Mouse (Mus musculus): ENCODE measurements around the gene Carmil1. TPM values are rescaled to one million over a fixed set of nuclear protein-coding genes. Genes with fewer than 3 reads are reported as not detected.

Carmil1 gene
- polyA plus RNA-seq, 1 experiment from 2014 or later: 51.7 TPM

GRCm38 (mm10) chr13:24135282-24136230 lies 145.0 kb downstream of the Carmil1 start:
- ATAC-seq (ENCODE audit: low read depth): 0 out of 2 replicates have a peak, but pooled peaks have one; percentile 17
- no peak overlapping the region for H3K4me2 ChIP-seq (ENCODE audit: low read depth, low read length)

GRCm38 (mm10) chr13:24132866-24133265 lies 147.7 kb downstream of the Carmil1 start:
- H3K4me1 ChIP-seq (replicated peaks; ENCODE audit: control insufficient read depth, insufficient read depth, low read length): 0 out of 2 replicates have a peak, but pooled peaks cover 2% of the 10 kb centered on the region
- 86% methylated on average over 3 of the region's 3 CpGs for whole genome bisulfite sequencing
- H3K27me3 ChIP-seq (ENCODE audit: control insufficient read depth, insufficient read depth, low read depth, low read length): no peaks in the 10 kb centered on the region
- H3K4me2 ChIP-seq (ENCODE audit: low read depth, low read length): no peak overlapping the region
- no peak overlapping the region for H3K27ac ChIP-seq (ENCODE audit: low read length)
- H3K36me3 ChIP-seq (ENCODE audit: control insufficient read depth, insufficient read depth, low read length): no peaks in the 10 kb centered on the region; the same call in 1 of the 2 replicates
- H3K4me3 ChIP-seq (ENCODE audit: low read length): no peak overlapping the region
- no peaks in the 10 kb centered on the region for H3K9me3 ChIP-seq (ENCODE audit: control insufficient read depth, low read length)
- no peak overlapping the region for H3K9ac ChIP-seq (ENCODE audit: low read length)
- ATAC-seq (ENCODE audit: low read depth): no peak

More at GRCm38 (mm10) chr13:24135282-24136230, 145.0 kb downstream of the Carmil1 start:
- Histone ChIP-seq H3K36me3 (ENCODE audit: control insufficient read depth, insufficient read depth, low read length) (peaks cover 3% of the 10 kb centered on the region; the same call in 1 of the 2 replicates), H3K9me3 (ENCODE audit: control insufficient read depth, low read length) (no peaks in the 10 kb centered on the region), H3K9ac (ENCODE audit: low read length) (no peak overlapping the region), H3K27ac (ENCODE audit: low read length) (no peak overlapping the region), H3K4me3 (ENCODE audit: low read length) (no peak overlapping the region), H3K4me1 (replicated peaks; ENCODE audit: control insufficient read depth, insufficient read depth, low read length) (0 out of 2 replicates have a peak, but pooled peaks cover 2% of the 10 kb centered on the region), H3K27me3 (ENCODE audit: control insufficient read depth, insufficient read depth, low read depth, low read length) (no peaks in the 10 kb centered on the region)
- WGBS: 24% methylated on average over 21 of the region's 21 CpGs

GRCm38 (mm10) chr13:24131319-24131718 lies 149.3 kb downstream of the Carmil1 start:
- no peaks in the 10 kb centered on the region for H3K36me3 ChIP-seq (ENCODE audit: control insufficient read depth, insufficient read depth, low read length)
- no peaks in the 10 kb centered on the region for H3K9me3 ChIP-seq (ENCODE audit: control insufficient read depth, low read length)
- H3K4me2 ChIP-seq (ENCODE audit: low read depth, low read length): no peak overlapping the region
- WGBS: 86% methylated on average over 5 of the region's 5 CpGs
- no peaks in the 10 kb centered on the region for H3K27me3 ChIP-seq (ENCODE audit: control insufficient read depth, insufficient read depth, low read depth, low read length)
- 0 out of 2 replicates have a peak, but pooled peaks cover 2% of the 10 kb centered on the region for H3K4me1 ChIP-seq (replicated peaks; ENCODE audit: control insufficient read depth, insufficient read depth, low read length)
- ATAC-seq (ENCODE audit: low read depth): no peak
- H3K27ac ChIP-seq (ENCODE audit: low read length): no peak overlapping the region
- H3K9ac ChIP-seq (ENCODE audit: low read length): no peak overlapping the region
- H3K4me3 ChIP-seq (ENCODE audit: low read length): no peak overlapping the region

DNA sequence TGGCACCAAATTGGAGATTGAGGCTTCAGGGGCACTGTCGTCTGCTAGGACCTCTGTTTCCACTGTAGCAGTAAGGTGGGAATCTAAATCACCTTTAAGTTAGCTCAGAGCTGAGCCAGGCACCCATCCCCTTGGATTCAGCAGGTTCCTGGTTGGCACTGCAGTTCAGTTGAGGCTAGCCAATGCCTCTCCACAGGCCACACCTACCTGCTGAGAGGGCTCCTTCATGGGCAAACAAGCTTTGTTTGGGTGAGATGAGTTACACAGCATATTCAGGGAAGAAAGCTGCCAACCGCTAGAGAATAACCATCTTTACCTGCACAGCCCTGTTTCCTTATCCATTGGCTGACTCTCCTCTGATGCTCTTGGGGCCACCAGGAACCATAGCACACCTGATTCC lies 149.9 kb downstream of the Carmil1 start:
- no peaks in the 10 kb centered on the region for H3K9me3 ChIP-seq (ENCODE audit: control insufficient read depth, low read length)
- H3K27ac ChIP-seq (ENCODE audit: low read length): no peak overlapping the region
- no peak for ATAC-seq (ENCODE audit: low read depth)
- no peak overlapping the region for H3K4me3 ChIP-seq (ENCODE audit: low read length)
- no peaks in the 10 kb centered on the region for H3K27me3 ChIP-seq (ENCODE audit: control insufficient read depth, insufficient read depth, low read depth, low read length)
- H3K4me2 ChIP-seq (ENCODE audit: low read depth, low read length): no peak overlapping the region
- 0 out of 2 replicates have a peak, but pooled peaks cover 2% of the 10 kb centered on the region for H3K4me1 ChIP-seq (replicated peaks; ENCODE audit: control insufficient read depth, insufficient read depth, low read length)
- H3K9ac ChIP-seq (ENCODE audit: low read length): no peak overlapping the region
- no peaks in the 10 kb centered on the region for H3K36me3 ChIP-seq (ENCODE audit: control insufficient read depth, insufficient read depth, low read length)
- 76% methylated on average over 2 of the region's 2 CpGs for WGBS

GRCm38 (mm10) chr13:24128731-24129130 lies 151.9 kb downstream of the Carmil1 start:
- Histone ChIP-seq H3K4me1 (replicated peaks; ENCODE audit: control insufficient read depth, insufficient read depth, low read length) (no peaks in the 10 kb centered on the region), H3K9ac (ENCODE audit: low read length) (no peak overlapping the region), H3K4me3 (ENCODE audit: low read length) (no peak overlapping the region), H3K9me3 (ENCODE audit: control insufficient read depth, low read length) (no peaks in the 10 kb centered on the region), H3K27ac (ENCODE audit: low read length) (no peak overlapping the region), H3K27me3 (ENCODE audit: control insufficient read depth, insufficient read depth, low read depth, low read length) (no peaks in the 10 kb centered on the region), H3K36me3 (ENCODE audit: control insufficient read depth, insufficient read depth, low read length) (no peaks in the 10 kb centered on the region), H3K4me2 (ENCODE audit: low read depth, low read length) (no peak overlapping the region)
- WGBS: 97% methylated on average over 1 of the region's 1 CpGs
- ATAC-seq (ENCODE audit: low read depth): no peak

DNA sequence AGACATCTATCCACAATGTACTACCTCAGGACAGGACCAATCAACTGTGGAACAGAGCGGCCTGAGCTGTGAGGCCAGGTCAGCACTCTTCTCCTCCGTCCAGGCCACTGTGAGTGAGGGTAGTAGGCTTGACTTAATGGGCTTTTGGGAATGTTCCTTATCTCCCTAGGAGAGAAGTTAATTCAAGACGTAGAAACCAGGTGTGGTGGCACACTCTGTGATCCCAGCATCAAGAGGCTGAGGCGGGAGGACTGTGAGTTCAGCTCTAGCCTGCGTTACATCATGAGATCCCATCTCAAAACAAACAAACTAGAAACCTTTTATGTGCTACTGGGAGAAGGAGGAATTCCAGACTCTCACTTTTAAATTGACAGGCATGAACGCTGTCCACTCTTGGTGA lies 154.7 kb downstream of the Carmil1 start:
- WGBS: 49% methylated on average over 6 of the region's 6 CpGs
- Histone ChIP-seq H3K4me1 (replicated peaks; ENCODE audit: control insufficient read depth, insufficient read depth, low read length) (no peaks in the 10 kb centered on the region), H3K4me3 (ENCODE audit: low read length) (no peak overlapping the region), H3K9ac (ENCODE audit: low read length) (no peak overlapping the region), H3K27me3 (ENCODE audit: control insufficient read depth, insufficient read depth, low read depth, low read length) (no peaks in the 10 kb centered on the region), H3K36me3 (ENCODE audit: control insufficient read depth, insufficient read depth, low read length) (peaks cover 3% of the 10 kb centered on the region; the same call in 1 of the 2 replicates), H3K27ac (ENCODE audit: low read length) (no peak overlapping the region), H3K4me2 (ENCODE audit: low read depth, low read length) (no peak overlapping the region), H3K9me3 (ENCODE audit: control insufficient read depth, low read length) (no peaks in the 10 kb centered on the region)
- ATAC-seq (ENCODE audit: low read depth): no peak

- Histone ChIP-seq H3K27ac (ENCODE audit: low read length) (no peak overlapping the region), H3K9ac (ENCODE audit: low read length) (no peak overlapping the region), H3K27me3 (ENCODE audit: control insufficient read depth, insufficient read depth, low read depth, low read length) (no peaks in the 10 kb centered on the region), H3K4me3 (ENCODE audit: low read length) (no peak overlapping the region), H3K4me2 (ENCODE audit: low read depth, low read length) (no peak overlapping the region), H3K36me3 (ENCODE audit: control insufficient read depth, insufficient read depth, low read length) (peaks cover 3% of the 10 kb centered on the region; the same call in 1 of the 2 replicates), H3K4me1 (replicated peaks; ENCODE audit: control insufficient read depth, insufficient read depth, low read length) (0 out of 2 replicates have a peak, but pooled peaks cover 2% of the 10 kb centered on the region), H3K9me3 (ENCODE audit: control insufficient read depth, low read length) (no peaks in the 10 kb centered on the region)
- ATAC-seq (ENCODE audit: low read depth): no peak
- 65% methylated on average over 7 of the region's 7 CpGs for WGBS
Observed at GRCm38 (mm10) chr13:24117181-24117812, 163.3 kb downstream of the Carmil1 start.

DNA sequence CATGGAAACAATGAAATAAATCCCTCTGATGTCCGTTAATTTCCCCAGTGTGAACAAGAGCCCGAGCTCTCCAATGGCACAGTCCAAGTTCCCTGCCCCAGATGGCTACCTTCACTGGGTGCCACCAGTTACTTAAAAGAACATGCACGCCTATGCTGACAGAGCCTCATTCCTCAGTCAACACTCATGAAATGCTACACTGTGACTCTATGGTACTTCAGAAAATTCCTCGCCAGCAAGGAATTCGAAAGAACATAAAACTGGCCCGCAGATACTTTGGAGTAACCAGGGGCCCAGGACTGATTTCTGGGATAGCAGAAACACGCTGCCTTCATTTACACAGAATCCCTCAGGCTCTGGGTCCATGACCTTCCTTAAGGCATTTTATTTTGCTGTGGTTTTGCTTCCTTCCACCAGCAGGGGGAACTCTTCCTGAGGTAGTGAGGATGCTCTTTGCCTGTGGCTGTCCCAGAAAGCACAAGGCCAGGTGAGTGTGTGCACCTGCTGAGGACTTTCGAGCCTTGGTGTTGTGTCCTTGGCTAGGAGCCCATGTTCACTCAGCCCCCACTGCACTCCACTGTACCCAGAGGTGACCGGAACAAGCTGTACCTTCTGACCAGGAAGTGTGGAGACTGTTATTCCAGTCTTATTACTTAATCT lies 167.8 kb downstream of the Carmil1 start:
- Histone ChIP-seq H3K4me3 (ENCODE audit: low read length) (no peak overlapping the region), H3K4me2 (ENCODE audit: low read depth, low read length) (no peak overlapping the region), H3K27ac (ENCODE audit: low read length) (peak overlapping the region; percentile 64), H3K9ac (ENCODE audit: low read length) (no peak overlapping the region), H3K9me3 (ENCODE audit: control insufficient read depth, low read length) (no peaks in the 10 kb centered on the region), H3K36me3 (ENCODE audit: control insufficient read depth, insufficient read depth, low read length) (peaks cover 2% of the 10 kb centered on the region; the same call in 1 of the 2 replicates), H3K4me1 (replicated peaks; ENCODE audit: control insufficient read depth, insufficient read depth, low read length) (0 out of 2 replicates have a peak, but pooled peaks cover 2% of the 10 kb centered on the region), H3K27me3 (ENCODE audit: control insufficient read depth, insufficient read depth, low read depth, low read length) (no peaks in the 10 kb centered on the region)
- ATAC-seq (ENCODE audit: low read depth): peak; percentile 93
- 41% methylated on average over 9 of the region's 9 CpGs for WGBS

Measured in lung, embryonic 16.5 days (tissue).